Mouse (Mus musculus): ENCODE results near the gene Fgd3. TPM values are rescaled to one million over a fixed set of nuclear protein-coding genes. Genes with fewer than 3 reads are reported as not detected.
A peak's percentile ranks its signal among the peaks of the same experiment; 100 is the strongest.

Gene Fgd3
- polyA plus RNA-seq, 1 experiment: 2.6 TPM

GRCm38 (mm10) chr13:49341831-49342722 lies 22.0 kb upstream of the Fgd3 start:
- DNase-seq (ENCODE audit: low read depth): no peak

DNA sequence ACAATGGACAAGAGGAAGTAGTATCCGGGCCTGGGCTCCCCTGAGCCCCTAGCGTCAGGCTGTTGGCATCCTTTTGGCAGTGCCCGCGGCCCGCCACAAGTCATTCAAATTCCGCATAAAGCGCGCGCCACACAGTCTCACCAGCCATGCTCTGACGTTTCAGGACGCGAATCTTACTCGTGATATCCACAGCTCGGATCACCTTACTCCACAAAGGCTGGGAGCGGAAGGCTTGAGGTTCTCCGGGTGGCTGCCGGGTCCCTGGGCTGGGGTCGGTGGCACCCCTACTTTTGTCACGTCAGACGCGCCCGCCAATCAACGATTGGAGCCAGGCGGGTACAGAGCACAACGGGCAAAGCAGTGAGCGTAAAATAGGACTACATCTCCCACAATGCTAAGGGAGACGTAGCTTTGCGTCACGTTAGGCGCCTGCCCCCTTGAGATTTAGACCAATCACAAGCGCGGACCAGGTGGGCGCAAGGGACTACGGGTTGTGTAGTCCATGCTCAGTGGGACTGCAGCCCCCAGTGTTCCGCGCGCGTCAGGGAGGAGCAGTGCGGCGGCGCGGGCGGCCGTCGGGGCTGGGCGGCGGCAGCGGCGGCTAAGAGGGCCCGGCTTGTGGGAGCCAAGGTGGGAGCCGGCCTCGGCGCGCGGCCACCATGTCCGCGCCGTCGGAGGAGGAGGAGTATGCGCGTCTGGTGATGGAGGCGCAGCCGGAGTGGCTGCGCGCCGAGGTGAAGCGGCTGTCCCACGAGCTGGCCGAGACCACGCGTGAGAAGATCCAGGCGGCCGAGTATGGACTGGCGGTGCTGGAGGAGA lies 21.1 kb upstream of the Fgd3 start, which contains the start of gene Bicd2:
Gene Bicd2, plus strand, starts transcription at position 574 of the 819 bp plus-strand sequence.
- DNase-seq (ENCODE audit: low read depth): peak; percentile 87

GRCm38 (mm10) chr13:49338893-49339546 lies 18.9 kb upstream of the Fgd3 start:
- DNase-seq (ENCODE audit: low read depth): peak; percentile 86

DNA sequence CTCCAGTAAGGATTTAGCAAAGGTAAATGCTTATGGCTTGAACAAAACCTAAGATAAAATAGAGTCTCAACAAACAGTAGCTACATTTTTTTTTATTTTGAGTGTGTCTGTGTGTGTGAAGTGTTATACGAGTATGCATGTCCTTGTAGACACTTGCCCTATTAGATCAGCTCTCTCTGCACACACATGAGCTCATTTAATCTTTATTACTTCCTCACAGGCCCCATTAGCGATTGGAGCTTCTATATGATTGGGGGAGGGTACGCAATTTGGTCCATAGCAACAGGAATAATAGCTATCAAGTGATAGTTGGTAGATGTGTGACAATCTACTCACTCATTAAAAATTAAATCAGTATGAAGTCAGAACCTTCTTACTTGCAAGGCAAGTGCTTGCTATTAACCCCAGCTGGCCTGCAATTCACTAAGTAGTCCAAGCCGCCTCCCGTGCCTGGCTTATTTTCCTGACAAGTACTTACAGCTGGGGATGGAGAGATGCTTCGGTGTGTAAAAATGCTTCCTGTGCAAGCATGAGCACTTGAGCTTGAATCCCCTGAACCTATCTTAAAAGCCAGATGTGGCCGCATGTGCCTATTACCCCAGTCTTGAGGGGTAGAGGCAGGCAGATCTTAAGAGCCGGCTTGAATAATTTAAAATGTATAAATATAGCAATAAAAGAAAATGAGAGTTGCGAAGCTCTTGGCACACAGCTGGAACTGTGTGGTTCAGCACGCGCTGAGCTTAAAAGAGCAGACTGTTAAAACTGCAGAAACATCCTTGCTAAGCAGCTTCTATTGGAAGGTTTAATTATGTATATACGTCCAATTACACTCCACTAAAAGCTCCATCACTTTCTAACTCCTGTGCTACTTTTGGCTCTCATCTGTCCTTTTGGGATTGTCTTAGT lies 15.2 kb upstream of the Fgd3 start:
- DNase-seq (ENCODE audit: low read depth): no peak

DNA sequence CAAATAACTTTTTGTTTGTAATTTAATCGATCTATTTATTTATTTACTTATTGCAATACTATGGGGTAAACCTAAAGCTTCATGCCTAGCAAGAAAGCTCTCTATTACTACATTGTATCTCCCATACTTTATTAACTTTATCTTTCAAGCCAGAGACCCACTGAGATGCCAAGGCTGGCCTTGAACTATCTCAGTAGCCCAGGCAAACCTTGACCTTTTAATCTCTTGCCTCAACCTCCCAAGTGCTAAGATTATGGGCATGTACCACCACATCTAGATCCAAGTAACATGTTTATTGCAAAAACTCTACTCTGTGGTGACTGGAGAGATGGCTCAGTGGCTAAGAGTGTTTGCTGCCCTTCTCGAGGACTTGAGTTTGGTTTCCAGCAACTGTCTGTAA lies 13.1 kb upstream of the Fgd3 start:
- DNase-seq (ENCODE audit: low read depth): no peak

DNA sequence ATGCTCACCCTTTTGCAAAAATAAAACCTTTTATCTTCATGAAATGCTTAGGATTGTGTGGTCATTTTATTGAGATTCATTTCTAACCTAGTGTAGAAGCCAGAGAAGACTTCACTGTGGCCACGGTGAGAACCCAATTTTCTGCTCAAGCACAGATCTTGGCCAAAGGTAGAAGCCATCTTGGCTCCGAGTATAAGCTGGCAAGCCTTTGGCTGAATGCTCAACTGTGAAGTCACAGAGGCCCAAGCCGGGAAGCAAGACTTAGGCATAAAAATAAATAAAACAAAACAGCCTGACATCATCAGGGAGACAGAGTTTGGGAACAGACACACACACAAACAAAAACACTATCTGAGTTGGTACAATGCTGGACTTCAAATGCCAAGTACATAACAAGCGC lies 8.0 kb upstream of the Fgd3 start:
- DNase-seq (ENCODE audit: low read depth): no peak

DNA sequence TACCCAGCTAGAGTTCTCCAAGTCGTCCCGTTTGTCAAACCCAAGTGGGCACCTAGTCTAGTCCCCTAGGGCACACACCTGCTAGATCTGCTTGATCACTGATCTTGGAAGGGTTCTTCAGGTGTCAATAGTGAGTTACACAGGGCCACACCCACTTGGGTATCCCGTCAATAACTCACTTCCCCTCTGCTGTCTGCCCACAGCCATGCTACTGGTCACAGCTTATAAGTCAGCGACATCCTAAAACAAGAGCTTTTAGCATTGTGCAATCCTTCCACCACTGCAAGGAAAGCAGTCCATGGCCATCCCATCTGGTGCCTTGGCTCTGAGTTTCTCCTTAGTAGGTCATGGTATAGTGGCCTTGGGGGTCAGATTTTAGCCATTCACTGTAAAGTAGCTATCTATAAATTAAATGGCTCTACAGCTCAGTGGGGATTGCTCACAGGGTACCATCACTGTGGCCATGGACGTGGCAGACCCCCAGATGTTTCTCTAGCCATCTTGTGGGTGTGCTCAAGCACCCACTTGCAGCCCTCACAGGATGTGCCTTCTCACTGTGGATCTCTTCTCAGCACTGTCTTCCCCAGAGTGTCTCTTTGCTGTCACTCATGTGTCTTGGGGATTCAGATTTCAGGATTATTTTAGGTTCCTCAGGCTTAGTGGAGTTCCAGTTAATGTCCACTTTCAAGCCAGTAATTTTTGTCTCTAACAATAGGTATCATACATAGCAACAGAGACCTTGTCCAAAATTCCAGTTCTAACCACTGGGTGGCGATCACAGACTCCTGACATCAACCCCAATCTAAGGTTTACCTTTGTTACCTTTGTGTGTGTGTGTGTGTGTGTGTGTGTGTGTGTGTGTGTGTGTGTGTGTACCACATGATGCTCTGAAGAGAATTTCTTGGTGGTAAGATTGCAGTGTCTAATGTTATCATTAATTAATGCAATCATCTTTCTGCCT lies 6.4 kb upstream of the Fgd3 start:
- DNase-seq (ENCODE audit: low read depth): no peak

DNA sequence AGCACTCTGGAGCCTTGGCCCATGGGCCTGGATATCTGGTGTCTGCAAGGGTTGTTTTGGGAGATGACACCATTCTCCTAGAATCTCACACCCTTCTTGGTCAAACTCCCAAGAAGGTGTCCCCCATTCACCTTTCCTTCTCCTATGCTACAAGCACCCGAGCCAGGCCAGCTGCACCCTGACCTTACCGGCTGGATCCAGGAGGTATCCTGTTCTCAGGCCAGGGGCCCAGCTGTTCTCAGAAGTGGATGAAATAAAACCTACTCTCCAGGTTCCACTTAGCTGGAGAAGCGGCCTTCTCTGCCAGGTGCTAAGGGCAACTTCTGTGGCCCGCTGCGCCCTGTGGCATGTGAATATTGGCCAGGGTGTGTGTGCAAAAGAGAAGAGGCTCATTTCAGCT lies 4.8 kb upstream of the Fgd3 start:
- DNase-seq (ENCODE audit: low read depth): no peak

DNA sequence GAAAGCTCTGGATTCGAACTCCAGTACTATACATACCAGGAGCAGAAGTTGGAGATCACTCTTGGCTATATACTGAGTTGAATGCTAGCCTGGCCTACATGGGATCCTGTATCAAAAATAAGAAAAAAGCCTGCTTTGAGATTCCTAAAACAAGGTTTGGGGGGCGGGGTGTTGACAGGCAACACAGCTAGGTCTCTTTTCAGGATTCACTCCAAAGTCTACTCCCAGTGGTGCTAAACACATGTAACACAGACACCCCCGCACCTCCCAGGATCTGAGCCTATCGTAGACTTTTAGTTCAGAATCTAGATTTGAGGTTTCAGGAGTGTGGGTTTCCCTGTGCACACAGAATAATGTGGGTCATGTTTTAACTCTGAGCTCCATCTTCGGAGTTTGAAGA lies 2.6 kb upstream of the Fgd3 start:
- DNase-seq (ENCODE audit: low read depth): no peak

DNA sequence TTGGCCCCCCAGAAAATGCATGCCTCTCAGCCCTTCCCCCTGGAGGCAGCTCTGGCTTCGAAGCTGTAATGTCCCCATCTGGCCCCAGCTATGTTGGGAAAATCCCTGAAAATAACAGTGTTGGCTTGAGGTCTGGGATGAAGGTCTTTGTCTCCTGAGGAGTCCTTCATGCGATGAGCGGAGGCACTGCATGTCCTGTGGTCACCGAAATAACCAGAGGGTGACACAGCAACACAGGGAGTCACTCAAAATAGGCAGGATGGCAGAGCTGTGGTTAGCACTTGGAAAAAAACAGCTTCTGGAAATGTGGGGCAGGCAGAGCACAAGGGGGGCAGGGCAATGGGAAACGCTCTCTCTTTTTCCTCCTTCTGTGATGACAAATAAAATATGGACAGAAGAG lies 2.1 kb upstream of the Fgd3 start:
- no peak for DNase-seq (ENCODE audit: low read depth)

DNA sequence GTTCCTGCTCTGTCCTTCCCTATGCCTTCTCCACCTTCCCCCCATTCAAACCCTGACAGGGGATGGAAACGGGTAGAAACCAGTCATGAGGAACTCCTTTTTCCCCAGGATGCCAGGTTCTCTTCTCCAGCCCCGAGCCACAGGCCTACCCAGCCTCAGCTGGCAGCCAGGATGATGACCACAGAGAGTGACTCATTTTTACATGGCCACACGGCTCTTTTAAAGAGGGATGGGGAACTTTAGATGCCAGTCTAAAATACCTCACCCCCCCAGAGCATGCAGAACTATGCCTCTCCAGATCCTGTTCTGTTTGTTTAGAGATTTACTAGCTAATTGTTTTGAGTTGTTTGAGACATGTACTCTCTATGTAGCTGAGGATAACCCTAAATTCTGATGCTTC lies 1.3 kb upstream of the Fgd3 start:
- no peak for DNase-seq (ENCODE audit: low read depth)

DNA sequence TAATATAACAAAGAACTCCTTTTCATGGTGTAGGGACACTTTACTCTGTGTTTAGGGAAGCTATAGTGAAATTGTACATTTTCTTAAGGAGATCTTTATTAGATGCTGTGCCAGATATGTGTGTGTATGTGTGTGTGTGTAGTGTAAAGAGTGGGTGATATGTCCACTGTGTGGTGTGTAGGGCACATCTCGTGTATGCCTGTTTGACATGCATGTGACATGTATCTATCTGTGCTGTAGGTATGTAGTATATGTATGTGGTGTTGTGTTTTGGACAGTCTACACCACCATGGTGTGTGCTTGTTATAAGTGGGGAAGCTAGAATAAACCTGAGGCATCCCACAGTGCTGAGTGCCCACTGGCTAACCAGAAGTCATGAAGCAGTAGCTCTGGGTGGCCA lies 403 bp upstream of the Fgd3 start:
- DNase-seq (ENCODE audit: low read depth): no peak

DNA sequence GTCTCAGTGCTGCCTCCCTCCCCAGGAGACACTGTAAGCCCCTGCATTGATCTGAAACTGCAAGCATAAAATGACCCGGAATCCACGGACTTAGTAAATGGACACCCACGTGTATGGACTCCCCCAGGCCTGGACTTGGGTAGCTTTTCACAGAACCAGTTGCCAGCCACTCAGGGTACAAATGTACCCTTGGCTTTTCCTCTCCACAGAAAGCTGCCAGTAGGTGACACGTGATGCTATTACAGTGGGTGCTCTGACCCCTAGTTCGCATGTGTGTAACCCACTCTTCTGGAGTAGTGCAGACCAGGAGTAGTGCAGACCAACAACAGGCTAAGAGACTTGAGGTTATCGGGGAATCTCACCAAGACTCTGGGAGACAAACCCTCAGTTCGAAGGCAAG lies 2.2 kb downstream of the Fgd3 start:
- DNase-seq (ENCODE audit: low read depth): no peak

DNA sequence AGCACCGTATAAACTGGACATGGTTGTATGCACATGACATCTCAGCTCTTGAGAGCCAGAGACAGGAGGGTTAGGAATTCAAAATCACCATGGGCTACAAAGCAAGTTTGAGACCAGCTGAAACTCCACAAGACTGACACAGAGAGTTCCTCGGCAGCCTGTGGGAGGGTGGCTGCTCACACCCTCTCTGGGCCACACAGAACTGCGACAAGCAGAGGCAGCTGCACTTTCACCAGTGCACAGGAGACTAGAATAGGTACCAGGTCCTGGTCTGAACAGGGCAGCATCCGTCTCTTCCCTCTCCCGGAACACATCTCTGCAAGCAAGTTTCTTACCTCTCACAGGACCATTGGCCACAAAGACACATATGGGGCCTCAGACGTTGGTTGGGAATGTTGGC lies 2.6 kb downstream of the Fgd3 start:
- no peak for DNase-seq (ENCODE audit: low read depth)

DNA sequence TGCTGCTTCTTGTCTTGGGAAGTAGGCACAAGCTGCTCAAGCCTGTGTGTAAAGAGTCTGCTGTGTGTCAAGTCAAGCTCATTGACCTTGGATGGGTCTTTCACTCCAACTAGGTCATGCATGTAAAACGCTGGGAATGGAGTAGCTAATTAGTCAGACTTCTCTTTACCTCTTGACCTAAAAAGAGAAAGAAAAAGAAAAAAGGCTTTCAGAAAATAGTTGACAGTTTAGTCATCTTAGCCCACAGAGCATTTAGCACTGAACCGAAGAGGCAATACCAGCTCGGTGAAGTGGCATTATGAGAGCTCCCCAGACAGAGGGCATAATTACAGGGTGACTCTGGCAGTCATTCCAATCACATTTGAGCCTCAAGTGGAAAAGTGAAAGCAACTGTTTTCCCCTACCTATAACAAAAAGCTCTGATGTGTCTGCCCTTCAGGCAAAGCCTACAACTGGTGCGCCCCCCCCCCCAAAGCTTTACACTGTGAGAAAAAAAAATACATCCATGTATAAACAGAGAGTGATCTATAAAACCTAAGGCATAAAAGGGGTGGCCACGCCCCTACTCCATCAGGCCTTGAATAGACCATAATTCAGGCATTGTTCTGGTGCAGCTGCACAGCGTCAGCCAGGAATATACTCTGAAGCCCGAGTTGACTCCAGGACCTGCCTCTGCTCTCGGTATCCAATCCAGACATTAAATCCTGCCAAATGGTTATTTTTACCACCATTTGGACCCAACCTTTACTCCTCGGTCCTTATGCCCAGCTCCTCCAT lies 3.5 kb downstream of the Fgd3 start:
- DNase-seq (ENCODE audit: low read depth): no peak

- DNase-seq (ENCODE audit: low read depth): no peak
These were observed 8.5 kb downstream of the Fgd3 start for GRCm38 (mm10) chr13:49311642-49312041.

GRCm38 (mm10) chr13:49309501-49309900 lies 10.6 kb downstream of the Fgd3 start:
- DNase-seq (ENCODE audit: low read depth): no peak

- DNase-seq (ENCODE audit: low read depth): no peak
These were observed 11.2 kb downstream of the Fgd3 start for GRCm38 (mm10) chr13:49308861-49309403.

- DNase-seq (ENCODE audit: low read depth): no peak
These were observed 11.9 kb downstream of the Fgd3 start for GRCm38 (mm10) chr13:49308206-49308605.
